Mouse (Mus musculus) thymus, adult 2 months (tissue): ENCODE data around the gene Lhb.

Source experiments
- CTCF ChIP-seq: fragments of 200-500 bp; IDR thresholded peaks from 2 replicates; pipeline ENCODE4 v1.5.1; 2012; ENCODE audit warnings: mild to moderate bottlenecking, control low read depth, low read length, moderate library complexity, borderline replicate concordance; ENCODE audit not compliant: control insufficient read depth, poor library complexity, insufficient read depth; ENCODE audit errors: extremely low read depth
- POLR2A ChIP-seq: fragments of 200-500 bp; IDR thresholded peaks from 2 replicates; pipeline ENCODE4 v1.6.1; 2012; ENCODE audit warnings: mild to moderate bottlenecking, low read length, control low read depth, moderate library complexity; ENCODE audit not compliant: control insufficient read depth, poor library complexity, insufficient read depth; ENCODE audit errors: extremely low read depth

- TF ChIP-seq POLR2A (no peak), CTCF (no peak)
These were observed 16.4 kb downstream of the Lhb start for GRCm38 (mm10) chr7:45437046-45437445.
